Mouse (Mus musculus): ENCODE measurements around the gene Pth2.

DNA sequence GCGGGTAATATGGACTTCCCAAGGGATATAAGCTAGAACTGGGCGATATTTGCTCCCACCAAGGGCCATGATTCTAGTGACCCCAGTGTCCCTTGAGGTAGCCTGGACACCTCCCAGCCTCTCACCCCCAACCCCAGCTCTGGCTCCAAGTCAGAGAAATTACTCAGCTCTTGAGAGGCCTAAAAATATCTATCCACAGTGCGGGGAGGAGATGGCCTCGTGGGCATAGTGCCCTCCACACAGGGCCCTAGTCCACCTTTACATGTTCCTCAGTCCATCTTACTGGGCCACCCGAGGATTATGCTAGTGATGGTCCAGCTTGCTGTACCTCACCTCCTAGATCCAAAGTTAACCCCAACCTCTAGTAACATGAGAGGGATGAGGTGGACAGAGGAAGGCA is 16.0 kb upstream of the Pth2 start:
- TF ChIP-seq GATA1 (IDR thresholded peaks at IDR 0.05; ENCODE audit: low read length) (no peak), TAL1 (IDR thresholded peaks at IDR 0.05; ENCODE audit: low read length) (no peak)
